Mouse (Mus musculus): ENCODE measurements around the gene Cmss1.

GRCm38 (mm10) chr16:57560185-57560584 is 46.5 kb downstream of the Cmss1 start:
- TF ChIP-seq POLR2A (IDR thresholded peaks at IDR 0.05; ENCODE audit: extremely low read depth, insufficient read depth, low read length) (no peak), CTCF (IDR thresholded peaks at IDR 0.05; ENCODE audit: low read depth, low read length) (no peak)
